Mouse (Mus musculus): ENCODE data around the gene Ikzf1.

Gene Ikzf1

GRCm38 (mm10) chr11:11684056-11684929, 510 bp upstream of the Ikzf1 start:
- TF ChIP-seq GATA4 (IDR thresholded peaks at IDR 0.05; ENCODE audit: insufficient replicate concordance, low read length), result no peak

GRCm38 (mm10) chr11:11685853-11686395, 1.1 kb downstream of the Ikzf1 start:
- no peak for TF ChIP-seq GATA4 (IDR thresholded peaks at IDR 0.05; ENCODE audit: insufficient replicate concordance, low read length)

GRCm38 (mm10) chr11:11686569-11687051, 1.8 kb downstream of the Ikzf1 start:
- no peak for TF ChIP-seq GATA4 (IDR thresholded peaks at IDR 0.05; ENCODE audit: insufficient replicate concordance, low read length)

GRCm38 (mm10) chr11:11687551-11688185, 2.9 kb downstream of the Ikzf1 start:
- TF ChIP-seq GATA4 (IDR thresholded peaks at IDR 0.05; ENCODE audit: insufficient replicate concordance, low read length), result no peak

GRCm38 (mm10) chr11:11688766-11689330, 4.0 kb downstream of the Ikzf1 start:
- no peak for TF ChIP-seq GATA4 (IDR thresholded peaks at IDR 0.05; ENCODE audit: insufficient replicate concordance, low read length)

- TF ChIP-seq GATA4 (IDR thresholded peaks at IDR 0.05; ENCODE audit: insufficient replicate concordance, low read length), result no peak
Measured at GRCm38 (mm10) chr11:11689701-11690058, 4.9 kb downstream of the Ikzf1 start.

GRCm38 (mm10) chr11:11690059-11690844, 5.4 kb downstream of the Ikzf1 start:
- TF ChIP-seq GATA4 (IDR thresholded peaks at IDR 0.05; ENCODE audit: insufficient replicate concordance, low read length), result no peak

GRCm38 (mm10) chr11:11690845-11691196, 6.0 kb downstream of the Ikzf1 start:
- TF ChIP-seq GATA4 (IDR thresholded peaks at IDR 0.05; ENCODE audit: insufficient replicate concordance, low read length), result no peak

- TF ChIP-seq GATA4 (IDR thresholded peaks at IDR 0.05; ENCODE audit: insufficient replicate concordance, low read length), result no peak
Measured at GRCm38 (mm10) chr11:11691324-11692058, 6.7 kb downstream of the Ikzf1 start.

GRCm38 (mm10) chr11:11692558-11693166, 7.9 kb downstream of the Ikzf1 start:
- no peak for TF ChIP-seq GATA4 (IDR thresholded peaks at IDR 0.05; ENCODE audit: insufficient replicate concordance, low read length)

GRCm38 (mm10) chr11:11693446-11693845, 8.6 kb downstream of the Ikzf1 start:
- no peak for TF ChIP-seq GATA4 (IDR thresholded peaks at IDR 0.05; ENCODE audit: insufficient replicate concordance, low read length)

GRCm38 (mm10) chr11:11694072-11694471, 9.3 kb downstream of the Ikzf1 start:
- no peak for TF ChIP-seq GATA4 (IDR thresholded peaks at IDR 0.05; ENCODE audit: insufficient replicate concordance, low read length)

GRCm38 (mm10) chr11:11694472-11695177, 9.8 kb downstream of the Ikzf1 start:
- TF ChIP-seq GATA4 (IDR thresholded peaks at IDR 0.05; ENCODE audit: insufficient replicate concordance, low read length), result no peak
